18 mouse cellular contexts compared by ENCODE assay signal in the genomic region with DNA sequence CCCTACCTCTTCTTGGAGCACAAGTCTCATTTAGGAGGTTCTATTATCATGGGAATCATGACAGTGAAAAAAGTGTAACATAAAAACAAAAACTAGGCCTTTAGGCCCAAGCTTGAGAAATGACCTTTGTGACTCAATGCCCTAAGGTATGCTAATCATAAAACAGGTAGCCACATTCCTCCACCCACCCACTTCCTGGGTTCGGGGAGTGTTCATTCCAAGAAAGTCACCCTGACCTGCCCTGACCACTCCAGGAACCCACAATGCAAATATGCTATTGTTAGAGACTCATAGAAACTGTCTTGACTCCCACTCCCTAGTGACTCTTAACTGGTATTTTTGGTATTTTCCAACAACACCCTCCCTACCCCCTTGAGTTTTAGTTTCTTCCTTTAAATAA.
DNase-seq lines count a peak whose midpoint lies in the region; TF ChIP-seq lines count a peak whose summit lies in the region.
"Had no signal": no experiment of that assay in that cellular context is flagged by ENCODE, and none has a peak within 500 bp of the region (broad histone marks: within the 10 kb centered on the region; RNA-seq: fewer than 3 reads in every experiment).

No protein-coding gene starts in this region.

- peaks cover 2% of the 10 kb centered on the region for H3K4me1 ChIP-seq in ES-Bruce4 (ENCODE audit: control insufficient read depth, insufficient read depth, low read length)
- H3K4me1 ChIP-seq: embryonic facial prominence, embryonic 10.5 days; embryonic facial prominence, embryonic 12.5 days; forebrain, embryonic 13.5 days; forebrain, embryonic 15.5 days had no signal

- no peak overlapping the region for H3K9ac ChIP-seq in ES-Bruce4 (ENCODE audit: low read depth, poor library complexity, severe bottlenecking)
- H3K9ac ChIP-seq: embryonic facial prominence, embryonic 12.5 days; forebrain, embryonic 13.5 days; forebrain, embryonic 15.5 days; forebrain, postnatal 0 days had no signal

- H3K36me3 ChIP-seq in ES-Bruce4 (ENCODE audit: control insufficient read depth, insufficient read depth, low read length, poor library complexity, severe bottlenecking) = no peaks in the 10 kb centered on the region
- H3K36me3 ChIP-seq: embryonic facial prominence, embryonic 10.5 days; embryonic facial prominence, embryonic 12.5 days; forebrain, embryonic 15.5 days had no signal

- H3K27ac ChIP-seq in ES-Bruce4 (ENCODE audit: insufficient read depth, low read length) = peak overlapping the region; percentile 19; the same call in 1 of the 2 replicates
- H3K27ac ChIP-seq: embryonic facial prominence, embryonic 10.5 days; embryonic facial prominence, embryonic 12.5 days; forebrain, embryonic 13.5 days; forebrain, embryonic 15.5 days had no signal

- peaks cover 35% of the 10 kb centered on the region for H3K9me3 ChIP-seq in ES-Bruce4 (replicated peaks; ENCODE audit: control insufficient read depth, insufficient read depth, low read length, poor library complexity, severe bottlenecking)
- H3K9me3 ChIP-seq: embryonic facial prominence, embryonic 10.5 days; forebrain, embryonic 13.5 days; forebrain, embryonic 15.5 days had no signal

- TF ChIP-seq POLR2A in ES-Bruce4 (IDR thresholded peaks at IDR 0.05; ENCODE audit: insufficient read depth, low read length) = no peak

- 0 out of 2 replicates have a peak, but pooled peaks have one; percentile 50 for TF ChIP-seq EP300 in ES-Bruce4 (IDR thresholded peaks at IDR 0.05; ENCODE audit: insufficient read depth, low read depth, low read length)

- DNase-seq in ES-CJ7 (ENCODE audit: low read depth, low spot score) (peak; percentile 40), ZHBTc4 (ENCODE audit: low read depth, low spot score) (peak; percentile 51)
- DNase-seq in frontal cortex, postnatal 25 days (ENCODE audit: low spot score in 2 of 2) = no peak
- no peak for DNase-seq in adrenal gland, adult 8-10 months
- DNase-seq: adrenal gland, adult 2 months; adrenal gland, postnatal 14 days; adrenal gland, postnatal 36 days; cerebellum, adult 11-12 months; cerebellum, adult 2 months; cerebellum, adult 9-10 months; cerebellum, postnatal 10 days; cerebellum, postnatal 25 days; forebrain, postnatal 0 days had no signal

- H3K4me3 ChIP-seq in ES-Bruce4 (ENCODE audit: low read depth, low read length) = no peak overlapping the region
- H3K4me3 ChIP-seq: embryonic facial prominence, embryonic 10.5 days; embryonic facial prominence, embryonic 12.5 days; forebrain, embryonic 13.5 days; forebrain, embryonic 15.5 days had no signal

- H3K27me3 ChIP-seq in ES-Bruce4 (ENCODE audit: control insufficient read depth, insufficient read depth, low read length, poor library complexity, severe bottlenecking) = no peaks in the 10 kb centered on the region
- H3K27me3 ChIP-seq: embryonic facial prominence, embryonic 12.5 days; forebrain, embryonic 13.5 days; forebrain, embryonic 15.5 days had no signal

- TF ChIP-seq CTCF in ES-Bruce4 (IDR thresholded peaks at IDR 0.05; ENCODE audit: low read depth, low read length) = no peak

Comparison
In these comparisons a context has a peak if more than half of its experiments do, and no peak if none do; other contexts are left out.
1. DNase-seq: peak in ES-CJ7 (single experiment) and ZHBTc4 (single experiment); none in frontal cortex, postnatal 25 days (0 of 2) and adrenal gland, adult 8-10 months (single experiment).